Mouse (Mus musculus): ENCODE measurements around the gene Ptcd2. TPM values are rescaled to one million over a fixed set of nuclear protein-coding genes. Genes with fewer than 3 reads are reported as not detected.

The Ptcd2 gene
- polyA plus RNA-seq, 1 experiment from 2014 or later = 56.0 TPM

DNA sequence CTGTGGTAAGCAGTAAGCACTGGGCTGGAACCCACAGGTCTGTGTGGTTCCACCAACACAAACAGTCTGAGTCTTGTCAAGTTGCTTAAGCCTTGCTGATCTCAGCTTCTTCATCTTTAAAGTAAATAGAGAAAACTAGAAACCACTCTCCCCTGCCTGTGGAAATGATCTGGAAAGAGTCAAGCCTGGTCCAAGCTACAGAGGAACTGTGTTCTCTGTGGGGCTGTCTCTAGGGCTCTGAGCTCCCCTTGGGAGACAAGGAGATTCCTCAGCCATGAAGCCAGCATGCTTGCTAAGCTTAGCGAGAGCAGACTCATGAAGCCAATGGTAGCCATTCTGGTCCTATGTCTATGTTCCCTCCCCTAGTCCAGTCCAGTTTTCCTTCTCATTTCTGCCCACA is 33.7 kb upstream of the Ptcd2 start:
- Histone ChIP-seq H3K36me3 (ENCODE audit: control insufficient read depth, insufficient read depth, low read length) (no peaks in the 10 kb centered on the region), H3K27ac (ENCODE audit: low read length) (no peak overlapping the region), H3K9me3 (replicated peaks; ENCODE audit: control insufficient read depth, low read length, poor library complexity, severe bottlenecking) (no peaks in the 10 kb centered on the region), H3K4me2 (ENCODE audit: low read length) (no peak overlapping the region), H3K27me3 (ENCODE audit: control insufficient read depth, insufficient read depth, low read depth, low read length) (no peaks in the 10 kb centered on the region), H3K9ac (ENCODE audit: low read depth, low read length) (no peak overlapping the region), H3K4me1 (ENCODE audit: control insufficient read depth, insufficient read depth, low read length) (no peaks in the 10 kb centered on the region), H3K4me3 (ENCODE audit: low read depth, low read length) (no peak overlapping the region)
- 87% methylated on average over 1 of the region's 1 CpGs for WGBS
- no peak for ATAC-seq

DNA sequence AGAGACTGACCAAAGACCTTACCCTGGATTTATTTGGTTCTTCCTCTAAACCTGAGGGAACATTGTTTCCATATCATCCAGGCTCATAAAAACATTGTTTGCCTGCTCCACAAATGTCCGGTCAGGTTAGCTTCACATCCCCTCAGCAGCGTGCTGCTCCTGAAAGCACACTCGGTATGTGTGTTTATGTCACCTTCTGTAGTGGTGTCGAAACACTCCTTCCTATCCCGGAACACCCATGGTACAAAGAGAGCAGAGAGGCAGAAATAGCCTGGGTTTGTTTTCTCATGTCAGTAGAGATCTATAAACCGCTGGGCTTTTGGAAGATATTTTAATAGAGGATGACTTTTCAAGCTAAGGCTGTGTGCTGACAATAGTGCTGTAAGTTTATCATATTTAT is 32.5 kb upstream of the Ptcd2 start:
- H3K27me3 ChIP-seq (ENCODE audit: control insufficient read depth, insufficient read depth, low read depth, low read length) = no peaks in the 10 kb centered on the region
- H3K9me3 ChIP-seq (replicated peaks; ENCODE audit: control insufficient read depth, low read length, poor library complexity, severe bottlenecking) = no peaks in the 10 kb centered on the region
- H3K4me3 ChIP-seq (ENCODE audit: low read depth, low read length) = no peak overlapping the region
- no peak overlapping the region for H3K9ac ChIP-seq (ENCODE audit: low read depth, low read length)
- ATAC-seq = no peak
- no peak overlapping the region for H3K4me2 ChIP-seq (ENCODE audit: low read length)
- 91% methylated on average over 6 of the region's 6 CpGs for WGBS
- no peaks in the 10 kb centered on the region for H3K36me3 ChIP-seq (ENCODE audit: control insufficient read depth, insufficient read depth, low read length)
- no peak overlapping the region for H3K27ac ChIP-seq (ENCODE audit: low read length)
- no peaks in the 10 kb centered on the region for H3K4me1 ChIP-seq (ENCODE audit: control insufficient read depth, insufficient read depth, low read length)

DNA sequence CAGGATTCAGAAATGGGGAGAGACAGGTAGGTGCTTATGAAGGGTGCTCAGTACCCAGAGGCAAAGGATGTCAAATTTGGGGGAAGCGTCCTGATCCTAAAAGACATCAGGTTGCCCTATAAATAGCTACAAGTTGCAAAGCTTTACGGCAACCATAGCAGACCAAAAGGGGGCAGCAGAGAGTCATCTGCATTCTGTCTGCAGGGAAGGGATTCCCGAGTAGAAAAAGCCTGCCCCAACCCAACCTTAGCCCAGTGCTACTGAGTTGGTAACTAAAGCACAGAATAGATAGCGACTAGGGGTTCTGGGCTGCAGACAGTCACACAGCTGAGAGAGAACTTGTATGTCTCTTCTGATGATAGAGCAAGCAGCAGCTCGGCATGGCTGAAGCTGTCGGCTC is 31.0 kb upstream of the Ptcd2 start:
- Histone ChIP-seq H3K27me3 (ENCODE audit: control insufficient read depth, insufficient read depth, low read depth, low read length) (no peaks in the 10 kb centered on the region), H3K9ac (ENCODE audit: low read depth, low read length) (no peak overlapping the region), H3K36me3 (ENCODE audit: control insufficient read depth, insufficient read depth, low read length) (no peaks in the 10 kb centered on the region), H3K4me1 (ENCODE audit: control insufficient read depth, insufficient read depth, low read length) (no peaks in the 10 kb centered on the region), H3K4me3 (ENCODE audit: low read depth, low read length) (no peak overlapping the region), H3K4me2 (ENCODE audit: low read length) (no peak overlapping the region), H3K27ac (ENCODE audit: low read length) (no peak overlapping the region), H3K9me3 (replicated peaks; ENCODE audit: control insufficient read depth, low read length, poor library complexity, severe bottlenecking) (no peaks in the 10 kb centered on the region)
- WGBS = 33% methylated on average over 6 of the region's 6 CpGs
- ATAC-seq = peak; percentile 84

GRCm38 (mm10) chr13:99374191-99374590 is 29.7 kb upstream of the Ptcd2 start:
- ATAC-seq = no peak
- Histone ChIP-seq H3K36me3 (ENCODE audit: control insufficient read depth, insufficient read depth, low read length) (no peaks in the 10 kb centered on the region), H3K9ac (ENCODE audit: low read depth, low read length) (no peak overlapping the region), H3K9me3 (replicated peaks; ENCODE audit: control insufficient read depth, low read length, poor library complexity, severe bottlenecking) (no peaks in the 10 kb centered on the region), H3K27me3 (ENCODE audit: control insufficient read depth, insufficient read depth, low read depth, low read length) (no peaks in the 10 kb centered on the region), H3K4me3 (ENCODE audit: low read depth, low read length) (no peak overlapping the region), H3K4me1 (ENCODE audit: control insufficient read depth, insufficient read depth, low read length) (no peaks in the 10 kb centered on the region), H3K27ac (ENCODE audit: low read length) (no peak overlapping the region), H3K4me2 (ENCODE audit: low read length) (no peak overlapping the region)
- WGBS = 91% methylated on average over 4 of the region's 4 CpGs

GRCm38 (mm10) chr13:99373684-99374083 is 29.2 kb upstream of the Ptcd2 start:
- H3K4me3 ChIP-seq (ENCODE audit: low read depth, low read length) = no peak overlapping the region
- H3K9me3 ChIP-seq (replicated peaks; ENCODE audit: control insufficient read depth, low read length, poor library complexity, severe bottlenecking) = no peaks in the 10 kb centered on the region
- no peak overlapping the region for H3K27ac ChIP-seq (ENCODE audit: low read length)
- no peak overlapping the region for H3K4me2 ChIP-seq (ENCODE audit: low read length)
- ATAC-seq = no peak
- H3K36me3 ChIP-seq (ENCODE audit: control insufficient read depth, insufficient read depth, low read length) = no peaks in the 10 kb centered on the region
- WGBS = 71% methylated on average over 7 of the region's 7 CpGs
- no peaks in the 10 kb centered on the region for H3K4me1 ChIP-seq (ENCODE audit: control insufficient read depth, insufficient read depth, low read length)
- H3K27me3 ChIP-seq (ENCODE audit: control insufficient read depth, insufficient read depth, low read depth, low read length) = no peaks in the 10 kb centered on the region
- no peak overlapping the region for H3K9ac ChIP-seq (ENCODE audit: low read depth, low read length)

GRCm38 (mm10) chr13:99371285-99371684 is 26.8 kb upstream of the Ptcd2 start:
- Histone ChIP-seq H3K9ac (ENCODE audit: low read depth, low read length) (no peak overlapping the region), H3K27ac (ENCODE audit: low read length) (no peak overlapping the region), H3K36me3 (ENCODE audit: control insufficient read depth, insufficient read depth, low read length) (no peaks in the 10 kb centered on the region), H3K9me3 (replicated peaks; ENCODE audit: control insufficient read depth, low read length, poor library complexity, severe bottlenecking) (no peaks in the 10 kb centered on the region), H3K4me1 (ENCODE audit: control insufficient read depth, insufficient read depth, low read length) (no peaks in the 10 kb centered on the region; the same call in 1 of the 2 replicates), H3K4me2 (ENCODE audit: low read length) (no peak overlapping the region), H3K27me3 (ENCODE audit: control insufficient read depth, insufficient read depth, low read depth, low read length) (no peaks in the 10 kb centered on the region), H3K4me3 (ENCODE audit: low read depth, low read length) (no peak overlapping the region)
- WGBS = 95% methylated on average over 5 of the region's 5 CpGs
- ATAC-seq = no peak

- H3K27me3 ChIP-seq (ENCODE audit: control insufficient read depth, insufficient read depth, low read depth, low read length) = no peaks in the 10 kb centered on the region
- H3K9me3 ChIP-seq (replicated peaks; ENCODE audit: control insufficient read depth, low read length, poor library complexity, severe bottlenecking) = no peaks in the 10 kb centered on the region
- no peaks in the 10 kb centered on the region; the same call in 1 of the 2 replicates for H3K4me1 ChIP-seq (ENCODE audit: control insufficient read depth, insufficient read depth, low read length)
- H3K4me2 ChIP-seq (ENCODE audit: low read length) = no peak overlapping the region
- no peak overlapping the region for H3K4me3 ChIP-seq (ENCODE audit: low read depth, low read length)
- H3K9ac ChIP-seq (ENCODE audit: low read depth, low read length) = no peak overlapping the region
- H3K36me3 ChIP-seq (ENCODE audit: control insufficient read depth, insufficient read depth, low read length) = no peaks in the 10 kb centered on the region
- WGBS = 67% methylated on average over 12 of the region's 12 CpGs
- ATAC-seq = no peak
- H3K27ac ChIP-seq (ENCODE audit: low read length) = no peak overlapping the region
Observed at GRCm38 (mm10) chr13:99369103-99369502, 24.6 kb upstream of the Ptcd2 start.

GRCm38 (mm10) chr13:99367554-99368174 is 23.2 kb upstream of the Ptcd2 start:
- no peak for ATAC-seq
- WGBS = 88% methylated on average over 12 of the region's 12 CpGs
- no peak overlapping the region for H3K9ac ChIP-seq (ENCODE audit: low read depth, low read length)
- no peaks in the 10 kb centered on the region for H3K36me3 ChIP-seq (ENCODE audit: control insufficient read depth, insufficient read depth, low read length)
- no peak overlapping the region for H3K4me3 ChIP-seq (ENCODE audit: low read depth, low read length)
- H3K27me3 ChIP-seq (ENCODE audit: control insufficient read depth, insufficient read depth, low read depth, low read length) = no peaks in the 10 kb centered on the region
- H3K4me1 ChIP-seq (ENCODE audit: control insufficient read depth, insufficient read depth, low read length) = no peaks in the 10 kb centered on the region; the same call in 1 of the 2 replicates
- H3K9me3 ChIP-seq (replicated peaks; ENCODE audit: control insufficient read depth, low read length, poor library complexity, severe bottlenecking) = no peaks in the 10 kb centered on the region
- no peak overlapping the region for H3K4me2 ChIP-seq (ENCODE audit: low read length)
- no peak overlapping the region for H3K27ac ChIP-seq (ENCODE audit: low read length)

DNA sequence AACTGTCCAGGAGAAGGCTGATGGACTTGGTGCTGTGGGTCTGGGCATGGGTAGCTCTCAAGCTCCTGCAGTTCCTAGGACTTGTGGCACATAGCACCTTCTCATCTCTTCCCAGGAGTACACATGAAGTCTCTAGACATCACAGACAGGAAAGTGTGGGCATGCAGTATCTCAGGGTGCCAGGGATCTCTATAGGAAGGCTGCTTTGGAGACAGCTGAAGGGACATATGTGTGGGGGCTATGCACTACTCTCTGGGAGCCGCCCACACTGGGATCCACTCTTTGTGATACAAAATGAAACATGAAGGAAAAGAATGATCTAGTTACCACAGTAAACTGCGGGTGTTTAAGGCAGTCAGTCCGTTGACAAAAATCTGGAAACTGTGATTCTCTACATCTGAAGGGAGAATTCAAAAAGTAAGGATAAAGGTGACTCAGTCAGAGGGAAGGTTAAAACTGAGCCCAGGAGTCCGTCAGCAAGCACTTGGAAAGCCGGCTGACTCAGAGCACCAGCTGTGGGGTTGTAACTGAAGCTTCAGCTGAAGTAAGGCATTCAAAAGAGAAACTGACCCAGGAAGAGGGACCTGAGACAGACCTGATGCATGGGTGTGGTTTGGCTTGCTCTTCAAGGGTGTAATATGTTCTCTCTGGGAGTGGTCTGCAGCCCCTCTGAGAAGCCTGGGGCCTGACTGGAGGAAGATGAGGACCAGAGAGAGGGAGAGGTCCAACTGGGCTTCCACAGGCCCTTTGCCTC is 22.1 kb upstream of the Ptcd2 start:
- no peaks in the 10 kb centered on the region; the same call in 1 of the 2 replicates for H3K4me1 ChIP-seq (ENCODE audit: control insufficient read depth, insufficient read depth, low read length)
- no peak overlapping the region for H3K27ac ChIP-seq (ENCODE audit: low read length)
- no peaks in the 10 kb centered on the region for H3K27me3 ChIP-seq (ENCODE audit: control insufficient read depth, insufficient read depth, low read depth, low read length)
- H3K4me3 ChIP-seq (ENCODE audit: low read depth, low read length) = no peak overlapping the region
- 90% methylated on average over 5 of the region's 5 CpGs for WGBS
- no peak for ATAC-seq
- 0 out of 2 replicates have a peak overlapping the region, but pooled peaks have one; percentile 3 for H3K9ac ChIP-seq (ENCODE audit: low read depth, low read length)
- no peaks in the 10 kb centered on the region for H3K9me3 ChIP-seq (replicated peaks; ENCODE audit: control insufficient read depth, low read length, poor library complexity, severe bottlenecking)
- H3K36me3 ChIP-seq (ENCODE audit: control insufficient read depth, insufficient read depth, low read length) = no peaks in the 10 kb centered on the region; the same call in 1 of the 2 replicates
- no peak overlapping the region for H3K4me2 ChIP-seq (ENCODE audit: low read length)

Measured in midbrain, embryonic 16.5 days (tissue).